Mouse (Mus musculus) heart, postnatal 0 days (tissue): ENCODE measurements around the gene Ccdc167. TPM values are rescaled to one million over a fixed set of nuclear protein-coding genes. Genes with fewer than 3 reads are reported as not detected.

ENCODE experiments used
- ATAC-seq: fragments of 200-750 bp; cut with Nextera tagmentation; 2 replicates; pipeline ENCODE4 v1.8.0; 2017; ENCODE audit warnings: low read depth, moderate number of reproducible peaks, moderate library complexity; ENCODE audit not compliant: insufficient read depth
- DNase-seq: peaks from one replicate; pipeline ENCODE4 v3.0.0-alpha.2; 2016; ENCODE audit warnings: low spot score
- H3K27ac ChIP-seq: fragments of 300-500 bp; sonication (generic); 2 replicates; pipeline ENCODE4 v1.5.1; 2014; ENCODE audit warnings: low read depth, mild to moderate bottlenecking
- H3K27me3 ChIP-seq: fragments of 300-500 bp; sonication (generic); 2 replicates; pipeline ENCODE4 v1.6.1; 2014; ENCODE audit warnings: low read length, mixed read lengths; ENCODE audit not compliant: control insufficient read depth, insufficient read depth
- H3K36me3 ChIP-seq: fragments of 300-500 bp; sonication (generic); replicated peaks from 2 replicates; pipeline ENCODE4 v1.6.1; 2014; ENCODE audit warnings: low read length, mixed read lengths; ENCODE audit not compliant: control insufficient read depth, insufficient read depth
- H3K4me1 ChIP-seq: fragments of 300-500 bp; sonication (generic); 2 replicates; pipeline ENCODE4 v1.6.1; 2014; ENCODE audit warnings: antibody characterized with exemption; ENCODE audit not compliant: control insufficient read depth, insufficient read depth
- H3K4me2 ChIP-seq: fragments of 300-500 bp; sonication (generic); 2 replicates; pipeline ENCODE4 v1.6.1; 2014; ENCODE audit warnings: low read depth, mild to moderate bottlenecking, low read length, moderate library complexity
- H3K4me3 ChIP-seq: fragments of 300-500 bp; sonication (generic); 2 replicates; pipeline ENCODE4 v1.5.1; 2014; ENCODE audit warnings: low read depth, low read length
- H3K9ac ChIP-seq: fragments of 300-500 bp; sonication (generic); replicated peaks from 2 replicates; pipeline ENCODE4 v1.6.1; 2014; ENCODE audit warnings: low read depth, low read length, mixed read lengths
- H3K9me3 ChIP-seq: fragments of 300-500 bp; sonication (generic); replicated peaks from 2 replicates; pipeline ENCODE4 v1.6.1; 2016; ENCODE audit warnings: low read length; ENCODE audit not compliant: control insufficient read depth
- CTCF ChIP-seq: IDR thresholded peaks from 2 replicates; pipeline ENCODE4 v1.5.1; 2016; ENCODE audit warnings: antibody characterized with exemption, control low read depth, low read depth
- EP300 ChIP-seq: IDR thresholded peaks from 2 replicates; pipeline ENCODE4 v1.6.1; 2016; ENCODE audit warnings: antibody characterized with exemption, low read depth
- WGBS: fragments of 180-500 bp; shearing (Covaris S2); extraction: QIAGEN DNeasy Blood & Tissue Kit; methylation state at CpG from one replicate; pipeline ENCODE4 v1.1.7; 2014; 5-methylcytosine and 5-hydroxymethylcytosine counted together
- polyA plus RNA-seq: library from polyadenylated mRNA; unstranded; fragments of >200 nt; fragmentation: Nextera tagmentation; extraction: Ambion mirVana; gene quantifications from 2 replicates; pipeline ENCODE4 v1.2.1, GENCODE M21; 2015
- total RNA-seq: library from RNA; depleted of rRNA; stranded (reverse); fragments of >200 nt; gene quantifications from 2 replicates; pipeline ENCODE4 v1.2.3, GENCODE M21; 2014; ENCODE audit warnings: low replicate concordance

The Ccdc167 gene
- total and polyA plus RNA-seq, 2 experiments from 2014 or later = 6.4 to 8.2 TPM

DNA sequence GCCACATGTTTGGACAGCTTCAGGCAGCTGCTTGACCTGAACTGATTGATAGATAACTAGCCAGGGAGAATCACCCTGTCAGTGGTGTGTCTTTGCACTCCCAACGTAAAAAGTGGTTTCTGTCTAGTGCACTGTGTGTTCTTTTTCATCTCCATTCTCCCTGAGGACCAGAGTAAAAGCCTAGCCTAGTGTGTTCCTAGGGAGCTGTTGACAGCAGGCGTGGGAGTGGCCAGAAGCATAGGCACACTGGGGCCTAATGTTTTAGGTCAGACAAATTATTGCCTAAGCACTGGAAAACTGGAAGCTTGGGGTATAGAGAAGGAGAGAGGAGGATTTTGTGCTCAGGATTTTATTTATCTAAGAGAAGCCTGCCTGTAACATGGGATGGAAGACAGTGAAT, 33.7 kb downstream of the Ccdc167 start:
- H3K4me1 ChIP-seq = peaks cover 7% of the 10 kb centered on the region
- no peaks in the 10 kb centered on the region for H3K27me3 ChIP-seq
- H3K9me3 ChIP-seq = no peaks in the 10 kb centered on the region
- ATAC-seq (no peak), DNase-seq (peak; percentile 20)
- H3K9ac ChIP-seq = no peak overlapping the region
- no peak overlapping the region for H3K4me3 ChIP-seq
- H3K27ac ChIP-seq = no peak overlapping the region
- peaks cover 80% of the 10 kb centered on the region for H3K36me3 ChIP-seq
- 54% methylated on average over 2 of the region's 2 CpGs for WGBS
- TF ChIP-seq CTCF = no peak
- TF ChIP-seq EP300 = no peak
- no peak overlapping the region for H3K4me2 ChIP-seq

DNA sequence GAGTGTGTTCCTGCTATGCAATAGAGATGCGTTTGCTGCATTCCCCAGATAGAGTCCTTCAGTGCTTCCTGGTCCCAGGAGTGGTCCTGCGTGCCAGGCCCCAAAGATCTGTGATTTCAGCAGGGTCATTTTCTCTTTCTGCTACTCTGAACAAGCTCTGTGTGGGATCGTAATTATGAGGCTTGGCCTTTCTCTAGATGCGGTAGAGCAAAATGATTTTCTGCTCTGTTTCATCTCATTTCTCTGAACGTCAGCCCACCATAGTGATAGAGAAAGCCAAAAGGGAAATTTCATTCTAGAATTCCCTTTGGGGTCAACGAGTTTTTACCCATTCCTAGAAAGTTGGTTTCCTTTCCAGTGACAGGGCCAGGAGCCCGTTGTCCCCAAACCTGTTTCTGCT, 34.6 kb downstream of the Ccdc167 start:
- no peak for DNase-seq
- no peak for ATAC-seq
- peaks cover 81% of the 10 kb centered on the region for H3K36me3 ChIP-seq
- WGBS = 88% methylated on average over 7 of the region's 7 CpGs
- peaks cover under 1% of the 10 kb centered on the region; the same call in 1 of the 2 replicates for H3K4me1 ChIP-seq
- H3K27me3 ChIP-seq = no peaks in the 10 kb centered on the region
- no peak overlapping the region for H3K4me3 ChIP-seq
- H3K27ac ChIP-seq = no peak overlapping the region
- H3K9me3 ChIP-seq = no peaks in the 10 kb centered on the region
- no peak overlapping the region for H3K9ac ChIP-seq
- TF ChIP-seq CTCF (no peak), EP300 (no peak)
- H3K4me2 ChIP-seq = no peak overlapping the region

DNA sequence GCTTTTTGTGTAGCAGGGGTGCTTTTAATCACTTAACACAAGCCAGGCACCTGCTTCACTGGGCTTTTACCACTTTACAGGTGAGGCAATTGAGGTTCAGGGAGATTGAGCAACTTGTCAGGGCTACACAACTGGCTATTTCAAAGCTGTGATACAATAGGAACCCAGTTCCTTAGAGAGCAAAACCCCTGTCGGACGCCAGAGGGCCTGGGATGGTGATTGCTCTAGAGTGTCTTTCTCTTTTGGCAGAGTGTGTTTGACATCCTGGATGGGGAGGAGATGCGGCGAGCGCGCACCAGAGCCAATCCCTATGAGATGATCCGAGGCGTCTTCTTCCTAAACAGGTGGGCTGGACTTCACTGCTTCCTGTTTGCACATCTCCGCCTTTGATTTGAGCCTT, 35.2 kb downstream of the Ccdc167 start:
- ATAC-seq (no peak), DNase-seq (no peak)
- peaks cover 81% of the 10 kb centered on the region for H3K36me3 ChIP-seq
- H3K9me3 ChIP-seq = no peaks in the 10 kb centered on the region
- WGBS = 94% methylated on average over 9 of the region's 9 CpGs
- no peaks in the 10 kb centered on the region for H3K27me3 ChIP-seq
- no peak overlapping the region for H3K9ac ChIP-seq
- no peak overlapping the region for H3K4me3 ChIP-seq
- no peak overlapping the region for H3K4me2 ChIP-seq
- no peak overlapping the region for H3K27ac ChIP-seq
- TF ChIP-seq EP300 (no peak), CTCF (no peak)
- no peaks in the 10 kb centered on the region for H3K4me1 ChIP-seq

DNA sequence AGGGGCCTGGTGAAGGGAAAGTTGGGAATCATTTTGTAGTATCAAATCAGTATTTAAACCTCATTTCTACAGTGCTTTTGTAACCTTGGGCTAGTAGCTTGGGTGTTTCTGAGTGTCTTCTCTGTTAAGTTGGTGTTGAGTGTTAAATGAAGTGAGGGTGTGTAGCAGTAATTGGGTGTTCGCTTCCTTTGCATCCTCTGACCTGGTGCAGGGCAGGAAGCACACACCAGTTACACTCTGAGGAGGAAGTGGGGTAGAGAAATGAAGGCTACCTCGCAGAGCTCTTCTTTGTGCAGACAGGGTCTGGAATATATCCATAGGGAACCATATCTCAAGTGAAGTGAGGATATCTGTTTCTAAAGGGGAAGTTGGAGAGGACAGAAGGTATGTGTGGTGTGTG, 35.9 kb downstream of the Ccdc167 start:
- Histone ChIP-seq H3K27me3 (no peaks in the 10 kb centered on the region), H3K9me3 (no peaks in the 10 kb centered on the region), H3K4me2 (no peak overlapping the region), H3K36me3 (peaks cover 81% of the 10 kb centered on the region), H3K27ac (no peak overlapping the region), H3K9ac (no peak overlapping the region), H3K4me1 (no peaks in the 10 kb centered on the region), H3K4me3 (no peak overlapping the region)
- no peak for TF ChIP-seq EP300
- TF ChIP-seq CTCF = no peak
- ATAC-seq (no peak), DNase-seq (no peak)
- WGBS = 29% methylated on average over 2 of the region's 2 CpGs

DNA sequence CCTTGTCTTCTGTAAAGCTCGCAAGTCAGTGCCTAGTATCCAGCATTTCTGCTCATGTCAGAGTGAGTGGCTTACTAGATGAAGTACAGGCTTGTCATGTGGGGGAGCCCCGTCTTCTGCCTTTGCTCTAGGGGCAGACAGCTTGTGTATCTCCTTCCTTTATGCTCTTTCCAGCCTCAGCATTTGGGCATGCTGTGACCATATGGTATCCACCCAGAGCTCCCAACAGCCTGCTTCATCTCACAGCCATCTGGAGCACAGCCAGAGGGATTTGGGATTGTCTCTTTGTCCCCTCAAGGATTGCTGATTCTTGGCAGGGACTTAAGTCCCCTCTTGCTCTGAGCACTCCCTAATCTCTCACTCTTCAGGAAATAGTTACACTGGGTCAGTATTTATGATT, 36.7 kb downstream of the Ccdc167 start:
- H3K4me3 ChIP-seq = no peak overlapping the region
- WGBS = 73% methylated on average over 2 of the region's 2 CpGs
- no peak for ATAC-seq
- H3K36me3 ChIP-seq = peaks cover 81% of the 10 kb centered on the region
- H3K9ac ChIP-seq = no peak overlapping the region
- H3K4me1 ChIP-seq = no peaks in the 10 kb centered on the region
- no peak for DNase-seq
- H3K4me2 ChIP-seq = no peak overlapping the region
- no peak overlapping the region for H3K27ac ChIP-seq
- H3K27me3 ChIP-seq = no peaks in the 10 kb centered on the region
- no peaks in the 10 kb centered on the region for H3K9me3 ChIP-seq
- no peak for TF ChIP-seq EP300
- no peak for TF ChIP-seq CTCF

DNA sequence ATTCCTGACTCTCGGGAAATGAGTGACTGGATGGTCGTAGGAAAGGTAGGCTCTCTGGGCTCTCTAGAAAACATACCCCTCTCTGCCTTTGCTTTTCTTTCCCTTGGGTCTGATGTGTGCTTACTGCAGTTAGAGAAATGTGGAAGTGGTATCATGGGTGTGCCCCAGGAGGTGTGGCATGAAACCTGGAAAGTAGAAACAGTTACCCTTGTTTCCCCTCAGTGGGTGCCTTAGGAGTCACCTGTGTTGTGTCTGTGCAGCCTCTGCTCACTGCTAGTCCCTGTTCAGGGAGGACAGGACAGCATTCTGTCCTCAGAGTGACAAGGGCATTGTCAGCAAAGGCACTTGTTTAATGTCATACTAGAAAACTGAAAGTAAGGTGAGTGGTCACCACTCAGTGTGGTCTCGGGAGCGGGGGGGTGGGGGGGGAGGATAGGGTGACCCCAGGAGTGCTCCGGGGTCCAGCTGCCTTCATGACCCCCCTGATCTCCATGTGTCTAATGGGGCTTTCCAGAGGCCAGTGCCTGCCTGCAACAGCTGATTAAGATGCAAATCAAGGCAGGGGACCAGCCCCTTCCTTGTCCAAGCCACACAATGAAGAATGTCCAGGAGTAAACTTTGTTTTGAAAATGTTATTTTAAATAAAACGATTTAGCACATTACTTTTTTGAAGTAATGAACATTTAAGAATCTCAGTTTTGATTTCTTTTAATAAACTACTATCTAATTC, 37.6 kb downstream of the Ccdc167 start:
- Histone ChIP-seq H3K27me3 (no peaks in the 10 kb centered on the region), H3K27ac (no peak overlapping the region), H3K4me2 (no peak overlapping the region), H3K36me3 (peaks cover 79% of the 10 kb centered on the region), H3K4me1 (no peaks in the 10 kb centered on the region), H3K9me3 (no peaks in the 10 kb centered on the region), H3K9ac (no peak overlapping the region), H3K4me3 (no peak overlapping the region)
- DNase-seq = no peak
- no peak for TF ChIP-seq EP300
- no peak for TF ChIP-seq CTCF
- no peak for ATAC-seq
- WGBS = 76% methylated on average over 6 of the region's 6 CpGs
